Mouse (Mus musculus) lung, adult 2 months (tissue): ENCODE data around the gene Cyp2d11.

Experiments
- CTCF ChIP-seq: fragments of 200-500 bp; IDR thresholded peaks from 2 replicates; pipeline ENCODE4 v1.5.1; 2011; ENCODE audit warnings: mild to moderate bottlenecking, low read length, control low read depth; ENCODE audit not compliant: insufficient read depth
- POLR2A ChIP-seq: fragments of 200-500 bp; IDR thresholded peaks from 2 replicates; pipeline ENCODE4 v1.6.1; 2011; ENCODE audit warnings: low read depth, mild to moderate bottlenecking, control low read depth, low read length, borderline replicate concordance; ENCODE audit errors: extremely low read depth

DNA sequence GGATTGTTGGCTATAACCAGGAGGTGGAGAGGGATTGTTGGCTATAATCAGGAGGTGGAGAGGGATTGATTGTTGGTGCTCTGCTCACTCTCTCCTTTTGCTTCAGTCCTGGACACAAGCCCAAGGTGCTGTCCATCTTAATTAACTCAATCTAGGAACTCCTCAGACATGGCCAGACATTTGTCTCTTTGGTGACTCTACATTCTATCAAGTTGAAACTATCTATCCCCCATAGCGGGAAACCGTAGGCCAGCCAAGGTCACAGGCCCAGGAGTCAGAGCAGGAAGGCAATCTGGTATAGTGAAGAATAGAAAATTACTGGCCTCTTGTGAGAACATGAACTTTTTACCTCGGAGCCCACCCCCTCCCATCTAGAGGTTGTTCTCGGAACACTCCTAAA lies 31.6 kb downstream of the Cyp2d11 start:
- TF ChIP-seq POLR2A (no peak), CTCF (no peak)
